Mouse (Mus musculus) layer of hippocampus, postnatal 36 days (tissue): Measurements from ENCODE around the gene B4gat1. TPM values are rescaled to one million over a fixed set of nuclear protein-coding genes. Genes with fewer than 3 reads are reported as not detected.
"Not testable (repeated sequence)": the region's sequence is repeated elsewhere in the genome, so short reads cannot be mapped to it uniquely, and the experiment has no call there.

Source experiments
- DNase-seq, 2 experiments: peaks; one replicate each; pipeline ENCODE4 v3.0.0; 2022
- total RNA-seq, 2 experiments: library from RNA; stranded (reverse); gene quantifications; 2 replicates each; pipeline ENCODE4 v1.2.3; 2021

B4gat1 gene
- 100 to 1,000 TPM; 110 to 126 TPM for total RNA-seq

DNA sequence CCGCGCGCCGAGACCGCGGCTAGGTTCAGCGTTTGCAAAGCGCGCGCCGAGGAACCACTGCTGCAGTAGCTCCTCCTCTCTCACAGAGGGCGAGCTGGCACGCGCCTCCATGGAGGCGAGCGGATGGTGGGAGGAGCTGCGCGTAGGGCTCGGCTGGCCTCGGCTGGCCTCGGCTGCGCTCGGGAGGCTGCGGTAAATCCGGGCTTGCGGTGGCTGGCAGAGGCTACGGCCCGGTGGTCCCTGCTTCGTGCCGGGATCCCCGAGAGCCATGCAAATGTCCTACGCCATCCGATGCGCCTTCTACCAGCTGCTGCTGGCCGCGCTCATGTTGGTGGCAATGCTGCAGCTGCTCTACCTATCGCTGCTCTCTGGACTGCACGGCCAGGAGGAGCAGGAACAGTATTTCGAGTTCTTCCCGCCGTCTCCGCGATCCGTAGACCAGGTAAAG is at the start of gene B4gat1, which contains the start of gene AC124502.3:
TSS of gene B4gat1 (plus strand) at position 118 of the 448 bp plus-strand sequence.
TSS of gene AC124502.3 (plus strand) at position 183 of the 448 bp plus-strand sequence.
- peak; percentile 90 for DNase-seq

DNA sequence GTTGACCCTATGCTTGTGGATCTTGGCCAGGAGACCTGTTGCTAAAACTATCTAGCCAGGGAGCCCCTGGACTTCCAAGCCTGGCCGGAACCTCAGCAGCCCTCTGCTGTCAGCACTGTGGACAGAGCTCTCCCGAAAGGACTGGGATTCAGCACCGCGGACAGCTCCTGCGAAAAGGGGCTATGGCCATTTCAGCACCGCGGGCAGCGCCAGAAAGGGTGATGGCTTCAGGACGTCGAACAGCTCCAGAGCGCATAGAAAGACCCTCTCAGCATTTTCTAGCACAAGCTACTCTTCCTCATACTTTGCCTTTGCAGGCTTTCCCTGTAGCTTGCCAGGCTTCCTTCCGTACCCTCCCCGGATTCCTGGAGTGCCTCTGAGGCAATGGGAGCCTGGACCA is 49.6 kb upstream of the B4gat1 start:
- peak; percentile 65 to 68 for DNase-seq

DNA sequence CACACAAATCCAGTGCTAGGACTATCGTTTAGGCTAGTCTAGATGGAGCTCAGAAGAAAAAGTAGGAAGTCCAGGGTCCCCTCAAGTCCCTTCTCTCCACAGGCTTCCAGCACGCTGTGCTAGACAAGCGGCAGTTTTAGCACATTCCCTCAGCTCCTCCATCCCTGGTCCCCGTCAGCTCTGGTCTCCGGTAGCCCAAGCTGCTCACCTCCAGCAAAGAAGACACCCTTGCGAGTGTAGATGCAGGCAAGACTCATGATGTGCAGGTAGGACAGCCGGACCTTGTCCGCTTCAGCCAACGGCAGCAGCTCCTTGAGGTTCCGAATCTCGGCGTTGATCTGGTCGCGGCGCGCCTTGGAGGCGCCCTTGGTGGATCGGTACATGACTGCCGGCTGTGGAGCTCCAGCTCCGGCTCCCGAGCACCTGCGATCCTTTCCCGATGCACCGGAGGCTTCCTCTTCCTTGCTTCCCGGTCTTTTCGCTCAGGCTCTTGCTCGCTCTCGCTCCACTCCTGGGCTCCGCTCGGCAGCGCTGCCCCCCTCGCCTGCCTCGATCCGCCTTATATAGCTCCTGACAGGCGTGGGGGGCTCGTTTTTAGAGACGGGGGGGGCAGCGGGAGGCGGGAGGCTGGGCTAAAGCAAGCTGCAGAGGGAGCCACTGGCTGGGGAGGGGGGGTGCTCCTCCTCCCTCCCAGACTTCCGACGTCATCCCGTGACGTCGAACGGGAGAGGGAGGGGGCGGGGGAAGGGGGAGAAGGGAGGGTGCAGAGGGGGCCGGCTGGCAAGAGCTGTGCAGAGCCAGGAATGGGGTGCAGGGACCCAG is 49.0 kb upstream of the B4gat1 start:
- DNase-seq: peak; percentile 76 to 79

DNA sequence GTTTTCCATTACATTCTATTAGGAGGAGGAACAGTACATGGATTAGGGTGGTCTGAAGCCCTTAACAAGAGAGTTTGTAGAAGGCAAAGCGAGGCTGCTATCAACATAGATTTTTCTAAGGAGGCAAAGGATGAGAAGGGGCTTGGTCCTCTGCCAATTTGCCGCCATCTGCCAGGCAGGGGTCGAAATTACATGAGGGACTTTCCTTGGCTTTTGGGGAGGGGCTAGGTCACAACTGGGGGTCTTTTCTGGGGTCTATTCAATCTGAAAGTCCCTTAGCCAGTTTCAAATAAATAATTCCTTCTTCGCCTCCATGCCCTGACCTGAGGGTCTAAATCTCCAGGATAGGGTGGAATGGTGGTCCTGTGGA is 48.4 kb upstream of the B4gat1 start, which contains the start of gene Npas4:
TSS of gene Npas4 (minus strand) at position 61 of the 370 bp plus-strand sequence.
- DNase-seq: no peak

DNA sequence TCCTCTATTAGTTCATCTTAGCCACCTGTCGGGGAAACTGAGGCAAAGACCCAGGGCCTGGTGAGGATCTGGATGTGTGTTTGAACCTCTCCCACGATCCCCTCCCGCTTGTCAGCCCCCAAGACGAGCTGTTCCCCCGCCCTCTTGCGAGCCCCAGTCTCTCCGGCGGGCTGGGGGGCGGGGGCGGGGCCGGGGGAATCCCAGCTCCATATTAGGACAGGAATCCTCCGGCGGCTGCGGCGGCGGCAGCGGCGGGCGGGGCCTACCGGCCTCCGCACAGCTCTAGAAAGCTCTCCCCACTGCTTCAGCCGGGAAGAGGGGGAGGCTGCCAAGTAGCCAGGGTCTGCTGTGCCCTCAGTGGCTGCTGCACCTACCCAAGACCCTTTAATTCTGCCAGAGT is 47.9 kb upstream of the B4gat1 start:
- DNase-seq: peak; percentile 46 to 49

DNA sequence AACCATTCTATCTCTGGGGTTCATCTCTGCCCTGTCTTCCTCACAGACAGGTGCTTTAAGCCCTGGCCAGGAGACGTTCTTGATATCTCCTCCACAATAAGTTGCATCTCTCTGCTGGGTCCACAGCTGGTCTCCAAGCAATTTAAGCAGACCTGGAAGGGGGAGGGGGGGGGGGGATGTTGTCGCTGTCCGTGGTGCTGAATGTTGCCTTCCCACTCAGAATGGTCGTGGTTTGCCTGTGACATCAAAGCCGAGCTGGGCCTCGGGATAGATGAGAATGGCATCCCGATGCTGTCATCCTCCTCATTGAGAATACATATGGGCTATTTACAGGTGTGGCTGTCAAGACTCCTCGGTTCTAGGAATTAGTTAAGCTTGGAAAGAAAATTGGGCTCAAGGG is 46.3 kb upstream of the B4gat1 start:
- DNase-seq: no peak

DNA sequence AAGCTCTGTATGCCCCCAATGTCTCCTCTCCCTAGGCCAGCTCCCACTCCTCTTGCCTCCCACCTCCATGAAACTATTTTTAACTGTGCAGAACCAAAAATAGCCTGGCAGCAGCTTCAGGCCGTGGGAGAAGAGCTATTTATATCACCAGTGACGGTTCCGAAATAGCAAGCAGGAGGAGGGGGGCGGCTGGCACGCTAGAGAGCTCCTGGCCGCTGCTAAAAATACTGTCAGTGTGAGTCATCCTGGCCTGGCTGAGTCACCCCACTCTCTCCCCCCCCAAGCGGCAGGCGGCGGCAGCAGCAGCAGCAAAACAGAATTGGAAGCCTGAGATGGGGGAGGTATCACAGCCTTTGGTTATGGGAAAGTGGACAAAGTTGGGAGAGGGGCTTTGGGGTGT is 45.7 kb upstream of the B4gat1 start:
- DNase-seq: peak; percentile 67 to 72

DNA sequence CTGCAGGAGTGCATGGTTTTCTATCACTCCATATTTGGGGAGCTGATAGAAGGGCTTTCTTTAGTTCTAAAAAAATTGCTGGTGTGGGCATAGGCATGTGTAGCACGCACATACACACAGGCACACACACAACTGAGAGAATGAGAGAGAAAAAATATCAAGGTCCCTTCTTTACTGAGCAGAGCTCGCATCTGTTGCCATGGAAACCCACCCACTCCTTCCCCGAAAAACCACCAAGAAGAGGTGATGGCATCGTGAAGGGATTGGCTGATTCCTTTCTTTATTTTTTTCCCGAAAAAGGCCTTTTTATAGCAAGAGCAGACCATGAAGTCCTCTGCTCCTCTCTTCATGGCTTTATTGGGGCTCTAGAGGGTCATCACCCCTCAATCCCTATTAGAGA is 44.6 kb upstream of the B4gat1 start:
- peak; percentile 57 to 69 for DNase-seq

DNA sequence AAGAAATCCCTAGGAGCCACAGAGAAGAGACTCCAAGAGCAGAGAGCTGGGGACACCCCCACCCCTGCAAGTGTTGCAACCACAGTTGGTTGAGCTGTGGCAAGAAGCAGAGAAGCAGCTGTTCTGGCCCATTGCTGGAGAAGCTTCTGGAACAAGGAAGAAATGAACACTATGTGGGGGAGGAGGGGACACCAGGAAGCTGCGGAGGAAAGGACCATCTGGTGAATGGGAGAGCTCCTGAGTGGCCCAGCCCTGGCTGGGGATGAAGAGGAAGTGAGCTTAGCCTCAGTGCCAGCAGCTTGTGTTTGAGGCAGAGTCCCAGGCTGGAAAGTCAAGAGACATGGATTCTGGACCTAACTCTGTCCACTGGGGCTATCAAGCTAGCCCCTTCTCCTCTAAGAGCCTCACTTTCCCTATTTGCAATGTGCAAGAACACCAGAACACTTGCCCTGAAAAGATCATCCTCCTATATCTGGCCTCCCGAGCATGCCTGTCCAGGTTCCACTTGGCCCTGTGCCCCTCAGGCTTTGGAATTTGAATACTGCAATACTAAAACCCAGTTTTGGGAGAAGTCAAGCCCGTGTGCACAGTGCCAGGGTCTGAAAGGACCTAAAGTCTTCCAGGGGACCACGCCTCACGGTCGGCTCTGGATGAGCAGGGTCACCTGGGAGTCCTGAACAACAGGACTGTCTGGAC is 39.0 kb upstream of the B4gat1 start:
- DNase-seq: peak in 1 of 2 experiments; percentile 34

DNA sequence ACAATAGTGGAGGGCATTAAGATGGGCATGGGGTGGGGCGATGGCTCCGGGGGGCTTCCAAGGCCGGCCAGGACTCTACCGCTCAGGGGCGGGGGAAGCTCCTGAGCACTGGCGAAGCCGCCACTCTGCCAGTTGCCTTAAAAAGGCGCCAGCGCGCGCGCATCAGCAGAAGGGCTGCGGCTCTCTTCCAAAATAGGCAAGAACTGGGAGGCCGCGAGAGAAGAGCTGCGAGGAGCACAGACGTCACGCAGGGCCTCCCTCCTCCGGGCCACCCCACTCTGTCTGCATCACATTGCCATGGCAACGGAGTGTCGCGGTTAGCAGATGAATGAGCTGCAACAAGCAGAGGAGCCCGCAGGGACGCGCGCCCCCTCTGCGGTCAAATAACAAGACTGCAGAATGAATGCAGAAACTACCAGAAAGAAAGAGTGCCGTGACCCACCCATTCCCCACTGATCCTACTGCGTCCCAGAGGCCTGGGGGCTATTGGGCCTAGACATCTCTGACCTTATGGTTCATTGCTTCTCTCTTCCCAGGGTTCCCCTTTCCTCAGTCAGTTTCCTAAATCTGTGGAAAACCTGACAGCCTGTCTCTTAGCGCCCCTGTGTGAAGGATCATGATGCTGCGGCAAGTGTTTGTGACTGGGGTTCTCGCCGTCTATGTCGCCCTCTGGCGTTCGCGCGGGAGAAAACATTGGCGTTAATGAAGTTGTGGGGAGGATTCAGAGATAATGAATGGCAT is 36.8 kb upstream of the B4gat1 start:
- peak; percentile 93 to 95 for DNase-seq

DNA sequence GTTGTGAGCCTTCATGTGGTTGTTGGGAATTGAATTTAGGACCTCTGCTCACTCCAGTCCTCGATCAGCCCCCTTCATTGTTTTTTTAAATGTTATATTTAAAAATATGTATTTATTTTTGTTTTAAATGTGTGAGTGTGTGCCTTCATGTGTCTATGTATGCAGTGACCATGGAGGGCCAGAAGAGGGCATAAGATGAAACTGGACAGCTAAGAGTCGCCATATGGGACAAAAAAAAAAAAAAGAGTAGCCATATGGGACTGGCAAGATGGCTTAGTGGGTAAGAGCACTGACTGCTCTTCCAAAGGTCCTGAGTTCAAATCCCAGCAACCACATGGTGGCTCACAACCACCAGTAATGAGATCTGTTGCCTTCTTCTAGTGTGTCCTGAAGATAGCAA is 35.0 kb upstream of the B4gat1 start:
- DNase-seq: not testable (repeated sequence)

DNA sequence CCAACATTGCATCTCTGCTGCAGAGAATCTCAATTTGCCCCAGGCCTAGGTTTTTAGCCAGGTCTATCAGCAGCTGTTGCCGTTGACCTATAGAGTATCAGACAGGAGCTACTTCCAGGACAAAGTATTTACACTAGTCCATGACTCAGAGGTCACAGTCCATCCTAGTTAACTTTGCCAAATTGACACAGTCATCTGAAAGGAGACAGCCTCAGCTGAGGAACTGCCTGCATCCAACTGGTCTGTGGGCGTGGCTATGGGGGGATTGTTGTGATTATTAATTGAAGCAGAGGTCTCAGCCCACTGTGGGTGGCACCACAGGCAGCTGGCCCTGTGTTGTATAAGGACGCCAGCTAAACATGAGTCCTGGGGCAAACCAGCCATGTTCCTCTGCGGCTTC is 33.7 kb upstream of the B4gat1 start:
- no peak for DNase-seq

DNA sequence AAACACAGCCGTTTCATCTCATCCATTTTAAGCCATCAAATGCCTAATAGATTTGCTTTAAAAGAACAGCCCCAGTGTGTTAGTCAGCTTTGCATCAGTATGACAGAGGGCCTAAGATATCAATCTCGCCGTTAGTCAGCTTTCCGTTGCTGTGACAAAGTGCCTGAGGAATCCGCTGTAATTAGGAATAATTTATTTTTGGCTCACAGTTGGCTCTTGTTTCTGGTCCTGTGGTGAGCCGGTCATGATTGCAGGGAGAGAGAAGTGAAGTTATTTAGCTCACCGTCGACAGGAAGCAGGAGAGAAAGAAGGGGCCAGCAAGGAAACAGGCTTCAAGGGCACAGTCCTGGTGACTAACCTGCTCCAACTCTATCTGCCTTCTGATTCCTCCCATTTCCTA is 25.5 kb upstream of the B4gat1 start:
- no peak for DNase-seq

DNA sequence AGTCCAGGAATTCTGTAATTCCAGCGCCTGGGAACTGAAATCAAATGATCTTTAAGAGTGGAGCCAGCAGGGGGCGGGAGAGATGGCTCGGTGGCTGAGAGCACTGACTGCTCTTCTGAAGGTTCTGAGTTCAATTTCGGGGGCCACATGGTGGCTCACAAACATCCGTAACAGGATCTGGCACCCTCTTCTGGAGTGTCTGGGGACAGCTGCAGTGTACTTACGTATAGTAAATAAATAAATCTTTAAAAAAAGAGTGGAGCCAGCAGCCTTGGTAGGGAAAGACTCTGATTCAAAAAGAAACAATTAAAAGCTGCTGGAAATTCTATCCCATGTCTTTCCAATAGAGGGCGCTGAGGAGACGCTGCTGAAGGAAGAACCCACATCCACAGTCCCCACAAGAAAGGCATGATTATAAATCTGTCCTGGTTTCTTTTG is 23.6 kb upstream of the B4gat1 start:
- DNase-seq: no peak

DNA sequence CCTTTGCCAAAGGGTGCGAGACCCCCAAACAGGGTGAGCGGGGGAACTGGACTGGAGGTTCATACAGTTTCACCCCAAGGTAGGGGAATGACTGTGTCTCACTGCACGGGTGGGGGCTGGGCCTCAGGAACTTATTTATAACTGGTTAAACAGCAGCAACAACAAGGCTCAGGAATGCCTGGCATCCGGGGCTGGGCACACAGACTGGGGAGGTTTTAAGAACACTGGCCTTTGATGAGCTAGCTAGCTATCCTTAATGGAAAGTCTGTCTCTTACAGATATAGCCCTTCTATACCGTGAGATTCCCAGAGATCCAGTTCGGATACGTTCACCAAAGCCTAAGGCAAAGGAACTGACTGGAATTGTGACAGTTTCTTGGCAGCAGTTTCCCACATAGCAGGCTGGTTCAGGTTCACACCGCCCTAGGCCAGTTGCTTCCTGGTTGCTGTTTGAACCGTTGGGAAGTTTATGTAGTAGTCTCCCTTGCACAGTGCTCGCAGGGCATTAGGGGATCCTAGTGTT is 22.3 kb upstream of the B4gat1 start:
- no peak for DNase-seq

DNA sequence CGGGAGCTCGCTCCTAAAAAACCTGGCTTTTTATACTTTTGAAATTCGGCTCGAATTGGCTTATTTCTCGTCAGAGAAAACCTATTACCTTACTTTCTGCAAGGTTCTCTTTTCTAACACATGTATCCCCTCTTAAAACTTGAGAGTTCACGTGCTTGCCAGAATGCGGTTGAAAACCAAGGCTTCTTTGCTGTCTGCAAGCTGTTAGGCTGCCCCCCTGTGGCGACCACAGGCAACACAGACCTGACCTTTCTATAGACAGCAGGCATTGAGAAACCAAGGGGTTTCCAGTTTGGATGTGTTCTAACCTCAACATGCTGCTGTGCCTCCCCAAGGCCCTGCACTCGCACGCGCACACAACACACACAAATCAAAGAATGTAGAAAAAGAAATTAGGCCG is 21.8 kb upstream of the B4gat1 start:
- no peak for DNase-seq

DNA sequence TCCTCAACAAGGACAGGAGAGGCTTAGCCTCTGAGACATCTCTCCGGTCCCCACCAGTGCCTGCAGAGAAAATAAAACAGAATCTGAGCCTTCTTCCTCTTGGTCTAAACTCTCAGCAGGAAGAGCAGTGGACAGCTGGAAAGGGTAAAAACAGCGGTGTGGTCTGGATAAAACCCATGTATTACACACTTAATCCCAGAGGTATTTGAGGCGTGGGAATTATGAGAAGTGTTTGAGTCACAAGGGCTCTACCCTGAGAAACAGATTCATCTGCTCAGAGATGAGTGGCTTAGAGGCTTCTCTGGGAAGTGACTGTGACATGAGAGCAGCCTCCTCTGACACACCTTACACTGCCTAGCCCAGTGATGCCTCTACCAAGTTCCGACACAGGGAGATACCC is 21.0 kb upstream of the B4gat1 start:
- no peak for DNase-seq

DNA sequence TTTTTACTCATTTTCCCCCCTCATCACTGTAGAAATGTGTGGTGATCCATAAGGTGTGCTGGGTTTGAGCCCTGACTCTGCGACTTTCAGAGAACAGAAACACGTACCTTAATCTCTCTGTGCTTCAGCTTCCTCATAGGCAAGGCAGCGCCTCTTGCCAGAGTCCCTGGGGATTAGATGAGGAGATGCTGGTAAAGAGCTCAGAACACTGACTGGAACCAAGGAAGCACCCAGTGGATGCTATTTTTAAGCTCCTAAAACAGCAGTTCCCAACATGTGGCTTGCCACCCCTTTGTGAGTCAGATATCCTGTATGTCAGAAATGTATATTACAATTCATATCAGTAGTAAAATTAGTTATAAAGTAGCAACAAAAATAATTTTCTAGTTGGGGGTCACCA is 20.4 kb upstream of the B4gat1 start:
- no peak for DNase-seq

DNA sequence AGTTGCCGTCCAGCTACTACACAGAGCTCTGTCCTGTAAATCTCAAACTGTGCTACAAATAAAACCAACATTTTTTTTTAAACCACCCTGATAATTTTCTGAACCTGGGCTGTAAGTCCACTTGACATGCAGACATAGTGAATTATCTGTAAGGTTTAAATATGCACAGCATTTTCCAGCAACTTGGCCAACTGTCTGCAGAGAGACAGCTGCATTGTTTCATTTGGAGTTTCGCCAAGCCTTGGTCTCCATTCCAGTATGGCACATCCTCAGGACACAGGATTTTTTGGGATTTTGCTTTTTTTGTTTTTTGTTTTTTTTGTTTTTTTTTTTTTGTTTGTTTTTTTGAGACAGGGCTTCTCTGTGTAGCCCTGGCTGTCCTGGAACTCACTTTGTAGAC is 17.2 kb upstream of the B4gat1 start:
- DNase-seq: no peak

DNA sequence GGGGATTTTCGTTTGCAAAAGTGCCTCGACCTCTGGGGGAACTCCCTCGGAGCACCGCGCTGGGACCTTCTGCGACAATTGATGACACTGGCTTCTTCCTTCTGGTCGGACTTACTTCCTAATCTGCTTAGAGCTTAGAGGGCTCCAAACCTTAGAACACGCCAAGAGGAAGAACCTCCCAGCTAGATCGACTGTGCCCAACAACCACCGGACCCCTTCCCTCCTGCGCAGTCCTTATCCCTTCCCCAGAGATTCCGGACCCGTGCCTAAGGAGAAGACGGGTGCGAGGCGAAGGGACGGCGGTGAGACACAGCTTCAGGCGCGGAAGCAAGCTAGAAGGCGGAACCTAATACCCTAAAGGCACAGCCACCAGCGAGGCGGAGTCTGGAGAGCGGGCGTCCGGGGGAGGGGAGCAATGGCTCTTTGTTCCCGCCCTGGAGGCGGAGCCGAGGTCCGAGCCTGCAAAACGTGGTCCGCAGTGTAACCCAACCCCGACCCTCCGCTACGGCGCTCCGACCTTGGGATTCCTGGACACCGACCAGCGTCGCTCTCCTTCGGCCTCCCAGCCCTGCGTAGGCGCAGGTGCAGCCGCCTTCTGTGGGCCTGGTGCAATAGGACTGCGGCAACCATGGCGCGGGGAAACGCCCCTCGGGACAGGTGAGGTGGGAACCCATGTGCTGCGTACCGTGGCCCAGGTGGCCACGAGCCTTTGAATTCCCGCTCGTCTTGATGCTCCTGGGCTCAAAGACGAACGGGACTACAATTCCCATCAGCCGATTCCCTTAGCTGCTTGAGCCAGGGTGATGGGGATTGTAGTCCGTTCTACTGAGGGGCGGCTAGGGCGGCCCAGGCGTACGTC is 14.8 kb upstream of the B4gat1 start, which contains the start of gene Slc29a2:
TSS of gene Slc29a2 (plus strand) at position 240 of the 859 bp plus-strand sequence.
- DNase-seq: peak; percentile 89

DNA sequence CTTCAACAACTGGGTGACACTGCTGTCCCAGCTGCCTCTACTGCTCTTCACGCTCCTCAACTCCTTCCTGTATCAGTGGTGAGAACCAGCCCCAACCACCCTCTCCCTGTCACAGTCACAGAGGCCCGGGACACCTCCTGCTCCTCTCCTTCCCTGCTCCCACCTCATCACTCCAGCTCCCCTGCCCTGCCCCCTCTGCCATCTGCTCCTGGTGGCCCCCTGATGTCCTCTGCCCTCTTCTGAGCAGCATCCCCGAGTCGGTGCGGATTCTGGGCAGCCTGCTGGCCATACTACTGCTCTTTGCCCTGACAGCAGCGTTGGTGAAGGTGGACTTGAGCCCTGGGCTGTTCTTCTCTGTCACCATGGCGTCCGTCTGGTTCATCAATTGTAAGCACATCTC is 12.5 kb upstream of the B4gat1 start:
- DNase-seq: no peak

DNA sequence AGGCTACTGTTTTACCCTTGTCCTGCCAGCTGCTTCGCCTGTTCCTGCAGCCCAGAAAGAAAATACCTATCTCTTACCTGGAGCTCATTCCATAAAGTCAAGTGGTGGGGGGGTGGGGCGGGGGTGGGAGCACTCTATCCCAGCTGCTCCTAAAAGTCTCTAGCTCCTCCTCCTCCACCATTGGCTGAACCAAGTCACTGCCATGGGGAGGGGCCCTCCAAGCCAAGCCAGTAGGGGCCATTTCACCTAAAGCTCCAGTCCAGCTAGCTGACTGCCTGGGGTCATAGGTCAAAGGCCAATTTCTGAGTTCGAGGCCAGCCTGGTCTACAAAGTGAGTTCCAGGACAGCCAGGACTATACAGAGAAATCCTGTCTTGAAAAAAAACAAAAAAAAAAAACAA is 5.9 kb upstream of the B4gat1 start:
- DNase-seq: no peak
